Mouse (Mus musculus) bone marrow macrophage, adult 2 months (primary cell): ENCODE measurements at regions not wholly inside any gene's neighbourhood (a gene's known extent, or its start where the extent isn't known, plus 50 kb on each side); places are given as distances from the start of the nearest gene placed in this dataset.

Experiments
- H3K27ac ChIP-seq: 2 replicates; pipeline ENCODE4 v1.5.1; 2012; ENCODE audit warnings: low read depth, low read length; ENCODE audit not compliant: insufficient read depth
- H3K4me1 ChIP-seq: 2 replicates; pipeline ENCODE4 v1.6.1; 2012; ENCODE audit warnings: low read length; ENCODE audit not compliant: control insufficient read depth, insufficient read depth
- H3K4me3 ChIP-seq: 2 replicates; pipeline ENCODE4 v1.5.1; 2012; ENCODE audit warnings: mild to moderate bottlenecking, low read length, moderate library complexity; ENCODE audit not compliant: insufficient read depth
- CTCF ChIP-seq: IDR thresholded peaks from 2 replicates; pipeline ENCODE4 v1.5.1; 2012; ENCODE audit warnings: low read depth, mild to moderate bottlenecking, low read length, moderate library complexity
- POLR2A ChIP-seq: IDR thresholded peaks from 2 replicates; pipeline ENCODE4 v1.6.1; 2012; ENCODE audit warnings: mild to moderate bottlenecking, low read depth, low read length, borderline replicate concordance

- no peak overlapping the region for H3K4me3 ChIP-seq
- H3K4me1 ChIP-seq: peaks cover 15% of the 10 kb centered on the region
- no peak overlapping the region for H3K27ac ChIP-seq
- TF ChIP-seq CTCF: no peak
- TF ChIP-seq POLR2A: no peak
Observed at GRCm38 (mm10) chr15:5459083-5459482, 215.1 kb upstream of the Ptger4 start.

GRCm38 (mm10) chr15:5459580-5459979, 215.6 kb upstream of the Ptger4 start:
- TF ChIP-seq CTCF (no peak), POLR2A (no peak)
- Histone ChIP-seq H3K4me1 (peaks cover 16% of the 10 kb centered on the region), H3K27ac (no peak overlapping the region), H3K4me3 (no peak overlapping the region)

GRCm38 (mm10) chr15:5462651-5463050, 218.7 kb upstream of the Ptger4 start:
- Histone ChIP-seq H3K27ac (no peak overlapping the region), H3K4me3 (no peak overlapping the region), H3K4me1 (peaks cover 17% of the 10 kb centered on the region)
- TF ChIP-seq POLR2A: no peak

GRCm38 (mm10) chr15:5464732-5465131, 220.7 kb upstream of the Ptger4 start:
- TF ChIP-seq CTCF (no peak), POLR2A (no peak)
- peaks cover 12% of the 10 kb centered on the region for H3K4me1 ChIP-seq
- H3K27ac ChIP-seq: no peak overlapping the region
- H3K4me3 ChIP-seq: no peak overlapping the region

GRCm38 (mm10) chr15:5468535-5469073, 224.6 kb upstream of the Ptger4 start:
- TF ChIP-seq CTCF (no peak), POLR2A (no peak)
- H3K4me3 ChIP-seq: no peak overlapping the region
- peaks cover 4% of the 10 kb centered on the region; the same call in 1 of the 2 replicates for H3K4me1 ChIP-seq
- no peak overlapping the region for H3K27ac ChIP-seq

- H3K27ac ChIP-seq: peak overlapping the region; percentile 65
- peaks cover 8% of the 10 kb centered on the region for H3K4me1 ChIP-seq
- H3K4me3 ChIP-seq: no peak overlapping the region
- TF ChIP-seq CTCF (no peak), POLR2A (no peak)
Observed at GRCm38 (mm10) chr15:5475389-5475995, 231.5 kb upstream of the Ptger4 start.

- no peak for TF ChIP-seq CTCF
- no peak for TF ChIP-seq POLR2A
- H3K4me1 ChIP-seq: peaks cover 26% of the 10 kb centered on the region
- H3K27ac ChIP-seq: no peak overlapping the region
- H3K4me3 ChIP-seq: no peak overlapping the region
Observed at GRCm38 (mm10) chr15:5493286-5493685, 249.3 kb upstream of the Ptger4 start.

GRCm38 (mm10) chr15:5495187-5495849, 251.3 kb upstream of the Ptger4 start:
- Histone ChIP-seq H3K27ac (peak overlapping the region; percentile 91), H3K4me1 (peaks cover 26% of the 10 kb centered on the region), H3K4me3 (peak overlapping the region; percentile 44)
- TF ChIP-seq POLR2A (no peak), CTCF (no peak)

- Histone ChIP-seq H3K4me3 (peak overlapping the region; percentile 44; the same call in 1 of the 2 replicates), H3K27ac (peak overlapping the region; percentile 91), H3K4me1 (peaks cover 26% of the 10 kb centered on the region)
- no peak for TF ChIP-seq POLR2A
Observed at GRCm38 (mm10) chr15:5495954-5496353, 252.0 kb upstream of the Ptger4 start.

- H3K4me3 ChIP-seq: no peak overlapping the region
- no peak overlapping the region for H3K27ac ChIP-seq
- no peaks in the 10 kb centered on the region; the same call in 1 of the 2 replicates for H3K4me1 ChIP-seq
- no peak for TF ChIP-seq CTCF
- TF ChIP-seq POLR2A: no peak
Observed at GRCm38 (mm10) chr15:5504502-5504901, 260.5 kb upstream of the Ptger4 start.
